Mouse (Mus musculus) frontal cortex, postnatal 36 days (tissue): ENCODE measurements around the gene Ddx49.

Source experiments
- DNase-seq, 2 experiments: peaks; one replicate each; pipeline ENCODE4 v3.0.0; 2022; ENCODE audit warnings: low spot score in 2 of 2

The Ddx49 gene

GRCm38 (mm10) chr8:70302358-70302890 lies at the start of gene Ddx49, which contains the start of gene Cope:
Gene Ddx49, minus strand, starts transcription at chr8:70302489.
Gene Cope, plus strand, starts transcription at chr8:70302518.
- DNase-seq, result peak; percentile 98

DNA sequence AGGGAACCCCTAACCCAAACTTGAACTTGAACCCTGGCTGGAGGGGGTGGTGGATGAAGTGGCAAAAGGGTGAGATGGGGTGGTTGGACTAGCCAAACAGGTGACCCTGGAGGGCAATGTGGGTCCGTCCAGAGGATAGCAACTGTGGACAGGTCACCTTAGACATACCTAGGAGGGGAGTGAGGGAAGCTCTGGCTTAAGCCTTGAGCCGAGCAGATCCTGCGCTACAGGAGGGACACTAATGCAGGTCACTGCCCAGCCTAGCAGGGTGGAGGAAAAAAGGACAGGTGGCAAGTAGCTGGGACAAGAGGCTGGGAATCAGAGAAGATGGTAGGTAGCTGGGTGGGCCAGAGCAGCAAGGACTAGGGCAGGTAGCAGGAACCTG lies 49.7 kb upstream of the Ddx49 start:
- DNase-seq, result no peak

DNA sequence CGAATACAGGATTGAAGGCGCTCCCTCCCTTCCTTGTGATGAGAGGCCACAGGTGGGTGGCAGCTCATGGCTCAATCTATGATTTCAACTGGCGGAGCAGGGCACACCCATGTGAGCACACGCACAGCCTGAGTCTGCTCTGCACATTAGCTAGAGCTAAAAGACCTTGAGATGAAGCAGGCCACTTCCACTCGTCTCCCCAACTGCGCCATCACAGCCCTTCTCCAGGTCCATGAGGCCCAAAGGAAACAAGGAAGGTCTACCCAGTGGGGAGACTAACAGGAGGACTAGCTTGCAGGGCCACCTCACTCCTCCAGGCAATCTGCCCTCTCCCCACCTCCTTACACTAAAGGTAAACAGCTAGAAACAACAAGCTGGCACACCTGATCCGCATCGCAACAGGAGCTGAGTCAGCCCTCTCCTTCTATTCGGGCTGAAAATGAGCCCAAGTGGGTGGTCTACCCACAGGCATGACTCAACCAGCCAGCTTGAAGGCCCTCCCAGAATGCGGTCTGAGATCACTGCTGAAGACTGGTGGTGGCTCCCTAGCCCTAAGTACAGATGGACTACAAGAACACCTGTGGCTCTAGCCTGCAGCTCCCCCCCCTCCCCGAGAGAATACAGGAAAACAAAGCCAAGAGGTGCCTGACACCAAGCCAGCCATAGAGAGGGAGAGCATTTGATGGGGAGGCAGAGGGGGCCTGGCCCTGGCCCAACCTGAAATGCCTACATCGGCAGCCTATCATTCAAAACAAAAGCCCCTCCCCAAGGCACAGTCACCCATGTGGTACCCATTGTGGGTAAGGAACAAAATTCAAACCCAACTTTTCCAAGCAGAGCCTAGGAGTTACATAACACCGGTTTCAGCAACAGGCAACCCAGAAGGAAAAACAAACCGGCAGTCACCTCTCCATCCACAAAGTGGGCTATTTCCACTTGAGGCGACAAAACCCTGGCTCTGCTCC lies 49.0 kb upstream of the Ddx49 start:
- no peak for DNase-seq

DNA sequence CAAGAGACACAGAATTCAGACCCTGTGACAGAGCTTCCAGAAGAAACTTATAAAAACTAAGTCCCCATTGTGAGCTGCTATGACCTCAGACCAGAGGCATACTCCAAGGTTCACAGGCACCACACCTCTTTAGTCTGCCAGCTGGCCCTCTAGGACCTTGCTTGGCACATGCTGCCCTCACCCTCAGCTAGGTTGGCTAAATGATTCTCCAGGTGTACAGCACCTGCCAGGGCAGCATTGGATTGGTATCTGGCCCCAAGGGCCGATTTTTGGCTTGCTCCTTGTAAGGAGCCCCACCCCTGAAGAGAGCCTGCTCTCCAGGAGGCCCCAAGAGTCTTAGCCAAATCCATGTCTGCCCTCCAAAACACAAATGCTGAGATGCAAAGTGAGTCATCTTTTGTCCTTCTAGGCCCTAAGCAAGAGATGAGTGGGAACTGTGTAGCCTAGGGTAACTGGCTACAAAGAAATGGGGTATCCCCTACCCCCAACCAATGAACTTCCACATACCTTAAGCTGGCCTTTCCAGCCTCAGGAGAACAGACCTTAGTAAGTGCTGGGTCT lies 45.7 kb upstream of the Ddx49 start:
- no peak for DNase-seq

- no peak for DNase-seq
Measured at GRCm38 (mm10) chr8:70347443-70347842, 45.2 kb upstream of the Ddx49 start.

DNA sequence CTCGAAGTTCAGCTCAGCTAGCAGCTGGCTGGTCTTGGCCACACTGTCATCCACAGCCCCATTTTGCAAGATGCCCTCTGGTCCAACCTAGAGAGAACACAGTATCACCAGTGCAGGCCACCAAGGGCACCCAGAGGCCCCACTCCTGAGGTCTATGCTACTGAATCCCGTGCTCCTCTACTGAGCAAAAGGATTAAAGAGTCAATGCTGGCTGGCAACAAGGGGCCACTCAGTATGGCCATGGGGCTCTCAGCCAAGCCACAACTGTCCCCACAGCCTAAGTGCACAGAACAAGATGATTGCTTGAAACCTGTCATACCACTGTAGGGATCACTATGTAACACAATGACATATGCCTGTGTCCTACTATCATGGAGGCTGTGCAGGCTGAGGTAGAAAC lies 42.0 kb upstream of the Ddx49 start:
- DNase-seq, result no peak

- DNase-seq, result peak in 1 of 2 experiments; percentile 68
Measured at GRCm38 (mm10) chr8:70343696-70344095, 41.4 kb upstream of the Ddx49 start.

- no peak for DNase-seq
Measured at GRCm38 (mm10) chr8:70343076-70343475, 40.8 kb upstream of the Ddx49 start.

DNA sequence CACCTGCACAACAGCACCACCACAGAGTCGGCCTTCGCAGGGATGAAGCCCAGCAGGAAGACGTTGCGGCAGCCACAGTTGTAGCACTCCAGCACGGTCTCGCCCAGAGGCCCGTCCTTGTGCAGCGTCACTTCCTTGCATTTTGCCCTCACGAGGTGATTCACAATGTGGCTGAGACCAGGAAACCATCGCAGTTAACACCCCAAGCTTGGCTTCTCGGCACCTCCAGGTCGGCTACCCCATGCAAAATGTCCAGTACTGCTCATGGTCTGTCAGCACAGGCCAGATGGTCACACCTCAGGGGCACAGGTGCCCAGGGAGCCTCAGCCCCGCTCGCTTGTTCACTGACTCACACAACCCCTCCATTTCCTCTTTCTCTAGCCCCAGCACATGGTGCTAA lies 39.7 kb upstream of the Ddx49 start:
- DNase-seq, result no peak

DNA sequence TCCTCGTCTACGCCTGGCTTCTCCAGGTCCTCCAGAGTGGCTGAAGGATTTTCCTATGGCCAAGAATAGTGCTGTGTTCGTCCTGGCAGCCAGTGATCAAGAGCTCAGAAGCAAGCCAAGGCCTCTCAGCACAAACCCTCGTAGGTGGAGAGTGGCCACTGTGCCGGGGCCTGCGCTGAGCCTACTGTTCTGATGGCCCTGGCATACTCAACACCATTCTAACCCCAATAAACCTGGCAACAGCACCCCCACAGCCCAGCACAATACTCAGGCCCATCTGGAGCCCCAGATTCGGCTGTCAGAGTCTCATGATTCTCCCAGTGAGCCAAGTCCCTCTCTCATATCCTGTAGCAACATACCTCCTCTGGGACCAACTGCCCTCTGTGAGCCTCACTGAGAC lies 38.4 kb upstream of the Ddx49 start:
- no peak for DNase-seq

GRCm38 (mm10) chr8:70338931-70339330 lies 36.6 kb upstream of the Ddx49 start:
- no peak for DNase-seq

DNA sequence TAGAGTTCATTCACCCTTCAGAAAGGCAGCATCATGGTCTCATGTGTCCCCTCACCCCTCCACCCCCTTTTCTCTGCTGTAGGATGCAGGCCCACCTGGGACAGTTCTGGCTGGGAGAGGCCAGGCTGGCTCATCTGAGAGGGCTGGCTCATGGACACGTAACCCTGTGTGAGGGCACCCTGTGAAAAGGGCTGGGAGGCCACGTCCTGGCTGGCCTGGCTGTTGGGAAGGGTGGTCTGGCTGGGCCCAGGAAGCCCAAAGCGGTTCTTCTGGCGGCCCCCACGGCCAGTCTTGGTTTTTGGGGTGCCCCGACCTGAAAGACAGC lies 30.6 kb upstream of the Ddx49 start:
- DNase-seq, result no peak

DNA sequence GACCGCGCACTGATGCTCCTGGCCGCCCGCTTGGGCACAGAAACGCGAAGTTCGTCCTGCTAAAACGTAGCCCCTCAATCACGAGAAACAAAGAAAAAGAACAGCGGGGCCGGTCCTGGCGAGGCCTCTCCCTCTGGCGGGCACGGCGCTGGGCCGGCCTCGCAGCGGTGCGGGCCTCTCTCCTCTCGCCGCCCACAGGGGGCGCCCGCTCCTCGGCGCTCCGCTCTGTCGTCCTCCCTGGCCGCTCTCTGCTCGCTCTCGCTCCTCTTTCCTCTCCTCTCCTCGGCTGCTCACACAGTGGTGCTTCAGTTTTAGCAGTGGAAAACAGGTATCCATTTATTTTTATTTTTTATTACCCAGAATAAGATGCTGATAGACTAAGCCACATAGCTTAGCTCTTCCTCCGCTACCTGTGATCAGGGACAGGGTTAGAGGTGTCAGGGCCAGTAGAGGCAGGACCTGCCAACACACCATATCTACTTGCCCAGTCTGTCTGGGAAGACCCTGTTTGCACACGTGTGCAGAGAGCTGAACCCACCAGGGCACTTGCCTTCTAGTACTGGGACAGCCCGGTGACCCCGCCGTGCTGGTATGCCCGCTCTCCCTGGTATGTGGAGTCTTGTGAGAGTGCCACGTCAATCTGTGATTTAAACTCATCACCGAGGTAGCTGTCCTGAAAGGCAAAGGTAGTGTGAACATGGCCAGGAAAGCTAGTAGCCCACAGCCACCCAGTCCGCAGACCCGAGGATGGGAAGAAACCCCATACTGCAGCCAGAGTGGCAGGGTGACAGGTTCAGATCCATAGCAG lies 30.0 kb upstream of the Ddx49 start:
- DNase-seq, result peak; percentile 72 to 78

- no peak for DNase-seq
Measured at GRCm38 (mm10) chr8:70331526-70331925, 29.2 kb upstream of the Ddx49 start.

DNA sequence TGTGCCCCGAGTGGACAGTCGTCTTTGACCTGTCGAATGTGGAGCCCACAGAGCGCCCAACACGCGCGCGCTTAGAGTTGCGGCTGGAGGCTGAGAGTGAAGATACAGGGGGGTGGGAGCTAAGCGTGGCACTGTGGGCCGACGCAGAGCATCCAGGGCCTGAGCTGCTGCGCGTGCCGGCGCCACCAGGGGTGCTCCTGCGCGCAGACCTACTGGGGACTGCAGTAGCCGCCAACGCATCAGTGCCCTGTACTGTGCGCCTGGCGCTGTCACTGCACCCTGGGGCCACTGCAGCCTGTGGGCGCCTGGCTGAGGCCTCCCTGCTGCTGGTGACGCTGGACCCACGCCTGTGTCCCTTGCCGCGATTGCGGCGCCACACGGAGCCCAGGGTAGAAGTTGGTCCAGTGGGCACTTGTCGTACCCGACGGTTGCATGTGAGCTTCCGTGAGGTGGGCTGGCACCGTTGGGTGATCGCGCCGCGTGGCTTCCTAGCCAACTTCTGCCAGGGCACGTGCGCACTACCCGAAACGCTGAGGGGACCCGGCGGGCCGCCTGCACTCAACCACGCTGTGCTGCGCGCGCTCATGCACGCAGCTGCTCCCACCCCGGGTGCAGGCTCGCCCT lies 28.6 kb upstream of the Ddx49 start:
- DNase-seq, result peak; percentile 69 to 76

- DNase-seq, result no peak
Measured at GRCm38 (mm10) chr8:70329835-70330740, 27.8 kb upstream of the Ddx49 start.

DNA sequence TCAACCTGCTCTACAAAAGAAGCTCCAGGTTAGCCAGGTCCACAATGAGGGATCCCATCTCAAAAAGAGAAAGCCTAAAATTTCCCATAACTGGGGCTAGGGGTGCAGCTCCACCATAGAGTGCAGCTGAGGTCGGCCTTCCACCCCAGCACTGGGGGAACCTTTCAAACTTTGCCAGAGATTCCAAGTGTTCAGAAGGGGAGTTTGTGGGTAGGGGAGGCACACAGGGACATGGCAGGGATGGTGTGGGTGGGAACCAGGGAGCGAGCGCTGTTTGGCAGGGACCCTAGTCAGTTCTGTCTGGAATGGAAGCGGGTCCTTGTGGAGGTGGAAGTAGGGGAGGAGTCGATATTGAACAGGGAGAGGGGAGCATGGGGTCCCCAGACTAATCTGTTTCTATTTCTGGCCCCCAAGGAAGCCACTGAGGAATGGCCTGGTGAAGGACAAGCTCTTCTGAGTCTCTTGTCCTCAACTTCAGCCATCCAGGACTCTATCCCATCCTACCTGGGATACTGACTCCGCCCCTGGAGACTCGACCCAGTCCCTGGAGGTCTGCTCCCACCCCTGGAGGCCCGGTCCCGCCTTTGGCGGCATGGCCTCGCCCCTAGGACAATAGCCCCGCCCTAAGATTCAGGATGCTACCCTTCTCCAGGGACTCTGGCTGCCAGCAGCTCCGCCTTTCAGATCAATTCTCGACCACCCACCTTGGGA lies 27.0 kb upstream of the Ddx49 start, which contains the start of gene Gdf1:
Gdf1 (plus strand) TSS at position 694 of the 711 bp plus-strand sequence.
- no peak for DNase-seq

- DNase-seq, result no peak
Measured at GRCm38 (mm10) chr8:70327512-70327911, 25.2 kb upstream of the Ddx49 start.

DNA sequence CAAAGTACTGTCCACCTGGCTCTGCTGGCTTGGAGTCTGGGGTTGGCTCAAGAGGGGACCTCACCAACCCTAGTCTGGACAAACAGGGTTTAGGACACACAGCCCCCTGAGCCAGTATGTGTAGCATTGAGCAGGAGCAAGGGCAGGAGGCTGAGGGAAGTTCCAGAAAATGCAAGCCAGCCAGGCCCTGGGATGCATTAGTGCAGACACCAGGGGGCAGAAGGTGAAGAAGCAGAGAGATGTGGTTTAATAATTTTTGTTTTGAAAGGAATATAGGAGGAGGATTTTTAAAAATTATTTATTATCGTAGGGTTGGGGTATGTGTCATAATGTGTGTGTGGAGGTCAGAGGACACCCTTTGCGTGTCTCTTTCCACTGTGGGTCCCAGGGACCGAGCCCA lies 21.4 kb upstream of the Ddx49 start:
- no peak for DNase-seq

- DNase-seq, result no peak
Measured at GRCm38 (mm10) chr8:70317872-70318271, 15.6 kb upstream of the Ddx49 start.
